Mouse (Mus musculus): Measurements from ENCODE around the gene Rpp14. TPM values are rescaled to one million over a fixed set of nuclear protein-coding genes. Genes with fewer than 3 reads are reported as not detected.

Gene Rpp14
- 10 to 100 TPM; 12.1 to 17.7 TPM for polyA plus RNA-seq (2012; fragmentation: generic; extraction: Trizol)

GRCm38 (mm10) chr14:8080165-8080679 lies at the start of gene Rpp14:
TSS of gene Rpp14 (plus strand) at chr14:8080367.

GRCm38 (mm10) chr14:8097978-8098686 lies 18.0 kb downstream of the Rpp14 start, which contains the start of gene Pxk:
TSS of gene Pxk (plus strand) at chr14:8098211.

Other genes with a start within 250 kb of the Rpp14 start
- not detected for gene Gm45521, start 123.1 kb upstream of the Rpp14 start, polyA plus RNA-seq (2012; fragmentation: generic; extraction: Trizol)
- under 1 TPM; 0.01 to 0.02 TPM for gene Dnase1l3, start 85.8 kb upstream of the Rpp14 start, polyA plus RNA-seq (2012; fragmentation: generic; extraction: Trizol)
- 10 to 100 TPM in 1 of 2 experiments, 1 to 10 TPM in 1; 8.6 to 14.3 TPM for gene Abhd6, start 77.5 kb upstream of the Rpp14 start, polyA plus RNA-seq (2012; fragmentation: generic; extraction: Trizol)
- 10 to 100 TPM in 1 of 2 experiments, 1 to 10 TPM in 1; 2.6 to 14.4 TPM for gene Pxk, start 17.8 kb downstream of the Rpp14 start, polyA plus RNA-seq (2012; fragmentation: generic; extraction: Trizol)
- gene Pdhb, start 92.7 kb downstream of the Rpp14 start, polyA plus RNA-seq (2012; fragmentation: generic; extraction: Trizol): 10 to 100 TPM; 19.1 to 65.6 TPM
- 1 to 10 TPM; 2.5 to 7.0 TPM for gene Kctd6, start 133.8 kb downstream of the Rpp14 start, polyA plus RNA-seq (2012; fragmentation: generic; extraction: Trizol)
- gene Acox2, start 179.0 kb downstream of the Rpp14 start, polyA plus RNA-seq (2012; fragmentation: generic; extraction: Trizol): 1 to 10 TPM in 1 of 2 experiments, under 1 TPM in 1; 0.20 to 3.0 TPM
- gene Fam107a, start 237.7 kb downstream of the Rpp14 start, polyA plus RNA-seq (2012; fragmentation: generic; extraction: Trizol): 1 to 10 TPM in 1 of 2 experiments, not detected in 1; 9.0 TPM